Mouse (Mus musculus) heart, postnatal 36 days (tissue): Measurements from ENCODE around the gene Ddx42. TPM values are rescaled to one million over a fixed set of nuclear protein-coding genes. Genes with fewer than 3 reads are reported as not detected.

Experiments
- DNase-seq, 2 experiments: peaks; one replicate each; pipeline ENCODE4 v3.0.0; 2021 to 2022
- intact Hi-C: fragments of 180-260 bp; cut with DNase I; formaldehyde crosslinking; loops from one replicate; pipeline ENCODE4 v1.15.1; 2025
- total RNA-seq, 2 experiments: library from RNA; stranded (reverse); gene quantifications; 2 replicates each; pipeline ENCODE4 v1.2.3; 2021

Ddx42 gene
- total RNA-seq, 2 experiments from 2014 or later = 26.5 to 28.7 TPM

- intact Hi-C loops = no loop called here
- DNase-seq = no peak
Observed at GRCm38 (mm10) chr11:106290376-106290775, 73.7 kb downstream of the Ddx42 start.

- intact Hi-C loops = no loop called here
- DNase-seq = no peak
Observed at GRCm38 (mm10) chr11:106291861-106292260, 75.1 kb downstream of the Ddx42 start.

Other genes with a start within 250 kb of the Ddx42 start
- gene Ace, start 249.0 kb upstream of the Ddx42 start, total RNA-seq = 10 to 100 TPM; 21.9 to 38.1 TPM
- gene Ace3, start 222.3 kb upstream of the Ddx42 start, total RNA-seq = not detected
- gene Kcnh6, start 208.8 kb upstream of the Ddx42 start, total RNA-seq = under 1 TPM in 1 of 2 experiments, not detected in 1; 0.16 TPM
- gene Dcaf7, start 180.1 kb upstream of the Ddx42 start, total RNA-seq = 10 to 100 TPM; 40.2 to 42.5 TPM
- 10 to 100 TPM; 63.3 to 67.3 TPM for gene Taco1, start 150.9 kb upstream of the Ddx42 start, total RNA-seq
- gene Map3k3, start 132.3 kb upstream of the Ddx42 start, total RNA-seq = 10 to 100 TPM; 38.7 to 44.4 TPM
- gene Gm10840, start 56.1 kb upstream of the Ddx42 start, total RNA-seq = not detected
- gene Limd2, start 56.1 kb upstream of the Ddx42 start, total RNA-seq = 1 to 10 TPM; 4.2 to 4.8 TPM
- 1 to 10 TPM; 7.2 to 8.2 TPM for gene Strada, start 14.8 kb upstream of the Ddx42 start, total RNA-seq
- 10 to 100 TPM; 72.5 to 82.4 TPM for gene Ccdc47, start 582 bp upstream of the Ddx42 start, total RNA-seq
- 10 to 100 TPM; 21.1 to 23.0 TPM for gene Ftsj3, start 39.2 kb downstream of the Ddx42 start, total RNA-seq
- 100 to 1,000 TPM; 102 to 105 TPM for gene Psmc5, start 39.2 kb downstream of the Ddx42 start, total RNA-seq
- 10 to 100 TPM; 19.1 to 19.9 TPM for gene Smarcd2, start 56.0 kb downstream of the Ddx42 start, total RNA-seq
- not detected for gene Tcam1, start 59.7 kb downstream of the Ddx42 start, total RNA-seq
- gene Gh, start 84.9 kb downstream of the Ddx42 start, total RNA-seq = not detected
- gene Cd79b, start 97.8 kb downstream of the Ddx42 start, total RNA-seq = 1 to 10 TPM; 1.9 to 3.0 TPM
- gene Scn4a, start 136.4 kb downstream of the Ddx42 start, total RNA-seq = 10 to 100 TPM; 14.7 to 19.0 TPM
- under 1 TPM; 0.81 to 0.92 TPM for gene Prr29, start 148.5 kb downstream of the Ddx42 start, total RNA-seq
- gene Icam2, start 171.1 kb downstream of the Ddx42 start, total RNA-seq = 10 to 100 TPM; 30.3 to 34.9 TPM